Mouse (Mus musculus): ENCODE results near the gene Parp4. TPM values are rescaled to one million over a fixed set of nuclear protein-coding genes. Genes with fewer than 3 reads are reported as not detected.

The Parp4 gene
- 9.5 and 13.3 TPM in 2 replicates for polyA plus RNA-seq (2012; rRNA removed)

DNA sequence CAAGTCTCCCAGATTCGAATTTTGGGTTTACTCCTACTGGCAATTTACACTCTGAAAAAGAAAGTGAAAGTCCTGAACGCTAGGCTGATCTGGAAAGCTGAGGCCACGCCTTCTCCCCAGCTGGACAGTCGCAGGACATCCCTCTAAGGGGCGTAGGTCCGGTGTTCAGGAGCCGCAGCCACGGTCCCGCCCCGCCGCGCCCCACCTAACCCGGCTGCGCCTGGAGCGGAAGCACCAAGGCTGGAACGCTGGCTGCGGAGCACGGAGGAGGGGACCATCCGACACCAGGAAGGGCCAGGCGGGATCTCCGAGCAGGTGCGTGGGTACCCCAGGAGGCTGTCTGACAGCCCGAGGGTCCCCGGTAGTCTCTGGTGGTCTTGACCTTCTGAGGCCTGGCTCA, at the start of gene Parp4, which contains the start of gene Cenpj:
TSS of gene Parp4 (plus strand) at position 204 of the 400 bp plus-strand sequence.
TSS of gene Cenpj (minus strand) at position 10 of the 400 bp plus-strand sequence.
- DNase-seq (ENCODE audit: low read depth, low spot score), result peak; percentile 85
- under 1% methylated on average over 24 of the region's 24 CpGs for WGBS

DNA sequence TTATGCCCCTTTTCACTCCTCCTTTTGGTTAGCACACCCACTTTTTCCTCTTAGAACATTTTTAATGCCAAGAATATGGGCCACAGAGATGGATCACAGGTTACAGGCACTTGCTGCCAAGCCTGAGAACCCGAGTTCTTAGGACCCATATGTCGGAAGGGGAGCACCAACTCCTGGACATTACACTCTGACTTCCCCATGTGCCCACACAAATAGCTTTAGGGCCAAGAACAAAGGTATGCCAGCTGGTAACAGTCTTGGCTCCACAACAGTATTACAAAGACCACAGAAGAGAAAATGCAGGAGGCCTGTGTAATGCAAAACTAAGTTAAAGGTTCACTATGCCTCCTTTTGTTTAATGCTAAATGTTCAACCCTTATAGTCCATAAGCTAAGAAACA, 44.6 kb upstream of the Parp4 start:
- no peak for DNase-seq (ENCODE audit: low read depth, low spot score)
- WGBS, result 86% methylated on average over 2 of the region's 2 CpGs

DNA sequence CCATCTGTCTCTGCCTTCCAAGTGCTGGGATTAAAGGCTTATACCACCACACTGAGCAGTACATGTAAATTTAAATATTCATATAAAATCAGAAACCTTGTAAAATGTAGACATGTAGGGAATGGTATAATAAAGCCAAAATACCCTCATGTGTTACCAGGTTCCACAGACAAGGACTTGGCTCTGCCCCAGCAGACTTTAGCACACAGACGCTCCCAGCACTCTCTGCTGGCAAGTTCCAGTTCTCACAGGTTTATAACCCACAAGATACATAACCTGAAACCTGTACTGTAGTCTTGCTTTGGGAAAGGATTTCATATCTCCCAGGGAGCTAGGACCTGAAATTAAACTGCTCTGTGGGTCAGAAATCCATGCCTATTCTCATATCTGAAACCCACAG, 30.5 kb upstream of the Parp4 start:
- DNase-seq (ENCODE audit: low read depth, low spot score), result peak; percentile 19

DNA sequence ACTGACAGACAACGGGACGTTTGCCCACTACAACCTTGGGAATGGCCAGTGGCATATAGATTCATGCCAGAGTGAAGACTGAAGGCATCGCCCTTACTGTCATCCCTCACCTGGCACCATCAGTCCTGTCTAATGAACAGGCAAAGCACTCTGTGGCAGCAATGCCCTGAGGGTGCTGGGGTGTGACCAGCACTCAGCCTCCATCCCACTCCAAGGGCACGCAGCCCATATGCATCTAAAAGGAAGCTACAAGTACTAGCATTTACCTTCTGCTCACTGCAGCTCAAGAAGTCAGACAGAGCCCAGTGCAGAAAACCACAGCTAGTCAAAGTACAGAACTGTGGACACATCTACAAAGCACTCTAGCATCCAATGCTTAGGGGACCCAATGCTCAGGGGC, 29.9 kb upstream of the Parp4 start:
- no peak for DNase-seq (ENCODE audit: low read depth, low spot score)
- 87% methylated on average over 4 of the region's 4 CpGs for WGBS

More for the DNA sequence above, 30.5 kb upstream of the Parp4 start:
- 29% methylated on average over 1 of the region's 1 CpGs for WGBS

DNA sequence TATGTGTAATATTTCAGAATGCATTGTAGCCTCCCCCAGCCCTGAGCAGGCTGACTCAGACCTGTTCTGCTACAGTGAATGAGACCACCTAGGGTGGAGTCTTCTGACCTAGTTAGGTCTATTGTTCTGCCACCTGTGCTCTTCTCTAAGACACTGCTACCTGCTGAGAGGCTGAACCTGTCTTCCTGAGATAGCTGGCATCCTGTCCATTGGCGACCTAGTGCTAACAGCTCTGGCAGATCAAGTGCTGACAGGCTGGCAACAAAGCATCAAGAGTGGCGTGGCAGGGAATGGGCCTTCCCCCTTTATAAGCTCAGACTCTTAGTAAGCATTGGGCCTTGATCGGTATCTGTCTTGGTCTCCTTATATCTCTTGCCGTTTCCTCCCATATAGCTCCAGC, 24.5 kb upstream of the Parp4 start:
- 94% methylated on average over 4 of the region's 4 CpGs for WGBS
- no peak for DNase-seq (ENCODE audit: low read depth, low spot score)

DNA sequence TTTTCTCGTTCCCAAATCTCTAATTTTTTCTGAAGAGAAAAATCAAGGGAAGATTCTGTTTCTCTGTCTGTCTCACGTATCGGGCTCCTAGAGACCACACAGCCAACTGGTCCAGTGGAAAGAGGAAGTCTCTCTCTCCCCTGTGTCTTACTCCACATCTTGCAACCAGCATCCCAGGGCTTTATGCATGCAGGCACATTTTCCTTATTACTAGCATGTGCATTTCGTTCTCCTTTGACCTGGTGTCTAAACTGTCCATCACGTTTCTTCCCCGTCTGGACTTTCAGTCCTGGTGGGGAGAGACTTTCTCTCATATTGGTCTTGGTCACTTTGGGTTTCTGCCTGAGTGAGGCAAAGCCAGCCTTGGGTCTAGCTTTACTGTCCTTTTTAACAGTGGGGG, 22.5 kb upstream of the Parp4 start:
- 91% methylated on average over 6 of the region's 6 CpGs for WGBS
- DNase-seq (ENCODE audit: low read depth, low spot score), result no peak

DNA sequence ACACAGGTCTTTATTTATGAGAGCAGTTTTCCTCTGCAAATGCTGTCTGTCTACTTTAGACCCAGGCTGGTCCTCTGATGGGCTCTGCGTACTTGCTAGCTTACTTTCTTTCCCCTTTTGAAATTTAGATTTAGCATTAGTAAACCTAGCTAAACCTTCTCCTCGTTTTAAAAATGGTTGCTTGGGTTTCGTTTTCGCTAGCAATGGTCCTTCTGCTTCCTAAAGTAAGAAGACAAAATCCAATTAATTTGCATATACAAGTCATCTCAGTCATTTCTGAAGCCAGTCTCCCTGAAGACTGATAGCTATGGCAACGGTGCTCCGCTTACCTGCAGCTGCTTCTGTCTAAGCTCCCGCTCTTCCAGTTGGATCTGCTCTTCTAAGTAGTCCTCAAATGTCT, 22.1 kb upstream of the Parp4 start:
- WGBS, result 94% methylated on average over 7 of the region's 7 CpGs
- no peak for DNase-seq (ENCODE audit: low read depth, low spot score)

DNA sequence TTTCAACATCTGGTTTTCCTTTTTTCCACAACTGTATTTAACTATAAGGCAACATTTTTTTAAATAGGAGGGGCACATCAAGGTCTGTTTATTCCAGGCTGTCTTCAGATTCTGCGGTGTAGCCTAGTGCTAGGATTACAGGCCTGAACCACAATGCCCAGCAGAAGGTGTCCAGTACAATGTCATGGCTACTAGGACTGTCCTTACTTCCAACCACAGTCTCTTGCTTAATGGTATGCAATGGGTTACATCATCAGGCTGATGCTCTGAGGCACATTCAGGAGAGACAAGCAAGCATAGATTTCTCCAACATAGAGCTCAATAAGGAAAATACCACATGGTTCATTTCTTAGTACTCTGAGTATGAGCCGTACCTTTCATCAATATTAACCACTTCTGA, 20.7 kb upstream of the Parp4 start:
- WGBS, result 99% methylated on average over 2 of the region's 2 CpGs
- DNase-seq (ENCODE audit: low read depth, low spot score), result no peak

DNA sequence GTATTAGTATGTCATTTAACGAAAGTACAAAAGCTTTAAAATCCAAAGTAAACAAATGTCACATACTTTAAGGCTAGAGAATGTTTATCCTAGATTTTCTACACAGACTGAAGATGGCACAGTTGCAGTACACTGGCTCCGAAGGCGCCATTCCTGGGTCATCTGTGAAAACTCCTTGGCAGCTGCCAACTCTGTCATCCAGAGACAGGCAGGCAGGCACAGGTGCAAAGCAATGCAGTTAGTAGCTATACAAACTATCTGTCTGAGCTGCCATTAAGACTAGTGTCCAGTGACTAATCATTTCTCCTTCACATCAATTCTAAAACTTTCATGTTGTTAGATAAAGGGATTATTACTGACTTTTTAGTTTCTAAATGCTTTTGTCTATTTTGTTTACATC, 16.3 kb upstream of the Parp4 start:
- no peak for DNase-seq (ENCODE audit: low read depth, low spot score)
- 78% methylated on average over 3 of the region's 3 CpGs for WGBS

DNA sequence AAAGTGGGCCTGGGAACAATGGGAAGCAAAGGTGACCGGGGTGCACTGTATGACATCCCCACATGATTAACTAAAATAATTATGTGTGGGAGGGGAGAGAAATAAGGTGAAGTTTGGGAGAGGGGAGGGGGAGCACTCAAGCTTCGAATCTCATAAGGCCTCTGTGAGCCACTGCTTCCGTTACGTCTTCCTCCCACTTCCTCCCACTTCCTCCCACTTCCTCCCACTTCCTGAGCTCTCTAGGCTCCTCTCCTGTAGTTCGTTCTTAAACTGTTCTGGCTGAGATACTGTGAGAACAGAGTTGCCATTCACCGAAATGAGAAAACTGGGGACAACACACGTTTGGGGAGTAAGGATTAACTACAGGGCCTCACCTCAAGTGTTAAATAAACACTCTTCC, 7.9 kb upstream of the Parp4 start:
- DNase-seq (ENCODE audit: low read depth, low spot score), result no peak
- 80% methylated on average over 7 of the region's 7 CpGs for whole genome bisulfite sequencing

DNA sequence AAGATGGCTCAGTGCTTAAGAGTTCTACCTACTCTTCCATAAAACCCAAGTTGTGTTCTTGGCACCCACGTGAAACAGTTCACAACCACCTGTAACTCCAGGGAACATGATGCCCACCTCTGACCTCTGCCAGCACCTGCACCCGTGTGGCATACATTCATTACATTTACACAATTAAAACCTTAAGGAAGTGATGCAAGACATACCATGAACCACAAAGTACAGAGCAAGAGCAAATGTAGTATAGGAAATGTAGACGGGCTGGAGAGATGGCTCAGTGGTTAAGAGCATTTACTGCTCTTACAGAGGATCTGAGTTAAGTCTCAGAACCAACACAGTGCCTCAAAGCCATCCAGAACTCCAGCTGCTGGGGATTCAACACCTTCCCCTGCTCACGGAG, 6.4 kb upstream of the Parp4 start:
- DNase-seq (ENCODE audit: low read depth, low spot score), result no peak

DNA sequence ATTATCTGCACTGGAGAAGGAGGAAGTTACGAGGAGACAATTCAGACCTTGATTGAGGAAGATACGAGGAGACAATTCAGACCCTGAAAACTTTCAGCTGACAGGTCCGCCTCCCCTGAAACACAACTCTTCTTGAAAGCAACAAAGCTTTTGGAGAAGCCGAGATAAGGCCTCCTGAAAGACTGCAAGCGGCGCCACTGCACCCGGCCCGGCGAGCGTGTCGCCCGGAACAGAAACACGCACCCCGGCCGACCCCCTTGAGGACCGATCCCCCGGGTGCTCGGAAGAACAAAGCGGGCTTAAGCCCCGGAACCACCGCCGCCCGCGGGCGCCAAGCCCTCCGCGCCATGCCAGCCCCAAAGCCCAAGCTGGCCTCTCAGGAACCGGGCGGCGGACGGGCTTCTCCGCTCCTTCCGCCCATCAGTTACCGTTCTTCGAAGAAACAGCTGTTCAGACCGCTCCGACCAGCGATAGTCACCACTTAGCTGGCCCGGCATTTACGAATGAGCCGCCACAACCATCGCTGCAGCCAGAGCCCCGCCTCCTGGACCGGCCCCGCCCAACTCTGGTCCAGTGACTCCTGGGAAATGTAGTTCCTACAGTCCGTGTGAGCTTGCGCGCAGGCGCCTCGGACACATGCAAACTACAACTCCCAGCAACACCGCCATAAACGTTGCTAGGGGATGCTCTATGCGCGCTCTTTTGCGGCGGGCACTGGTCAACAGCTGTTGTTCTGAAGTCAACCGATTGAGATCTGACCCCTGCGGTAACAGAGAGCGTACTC, 3.9 kb upstream of the Parp4 start:
- WGBS, result under 1% methylated on average over 53 of the region's 59 CpGs
- peak; percentile 64 for DNase-seq (ENCODE audit: low read depth, low spot score)

More for the DNA sequence above, 6.4 kb upstream of the Parp4 start:
- 66% methylated on average over 4 of the region's 4 CpGs for WGBS

DNA sequence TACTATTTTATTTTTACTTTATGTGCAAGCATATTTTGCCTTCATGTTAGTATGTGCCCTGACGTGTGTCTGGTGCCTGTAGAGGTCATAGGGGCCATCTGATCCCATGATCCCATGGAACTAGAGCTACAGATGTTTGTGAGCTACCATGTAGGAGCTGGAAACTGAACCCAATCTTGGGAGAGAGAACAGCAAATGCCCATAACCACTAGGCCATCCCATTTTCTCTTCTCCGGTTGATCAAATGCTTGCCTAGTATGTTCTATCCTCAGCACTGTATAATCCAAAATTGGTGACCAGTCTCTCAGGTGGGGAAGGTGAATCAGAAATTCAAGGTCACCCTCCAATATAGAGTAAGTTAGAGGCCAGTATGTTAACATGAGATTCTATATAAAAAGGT, 2.9 kb upstream of the Parp4 start:
- DNase-seq (ENCODE audit: low read depth, low spot score), result no peak
- 67% methylated on average over 2 of the region's 2 CpGs for WGBS

DNA sequence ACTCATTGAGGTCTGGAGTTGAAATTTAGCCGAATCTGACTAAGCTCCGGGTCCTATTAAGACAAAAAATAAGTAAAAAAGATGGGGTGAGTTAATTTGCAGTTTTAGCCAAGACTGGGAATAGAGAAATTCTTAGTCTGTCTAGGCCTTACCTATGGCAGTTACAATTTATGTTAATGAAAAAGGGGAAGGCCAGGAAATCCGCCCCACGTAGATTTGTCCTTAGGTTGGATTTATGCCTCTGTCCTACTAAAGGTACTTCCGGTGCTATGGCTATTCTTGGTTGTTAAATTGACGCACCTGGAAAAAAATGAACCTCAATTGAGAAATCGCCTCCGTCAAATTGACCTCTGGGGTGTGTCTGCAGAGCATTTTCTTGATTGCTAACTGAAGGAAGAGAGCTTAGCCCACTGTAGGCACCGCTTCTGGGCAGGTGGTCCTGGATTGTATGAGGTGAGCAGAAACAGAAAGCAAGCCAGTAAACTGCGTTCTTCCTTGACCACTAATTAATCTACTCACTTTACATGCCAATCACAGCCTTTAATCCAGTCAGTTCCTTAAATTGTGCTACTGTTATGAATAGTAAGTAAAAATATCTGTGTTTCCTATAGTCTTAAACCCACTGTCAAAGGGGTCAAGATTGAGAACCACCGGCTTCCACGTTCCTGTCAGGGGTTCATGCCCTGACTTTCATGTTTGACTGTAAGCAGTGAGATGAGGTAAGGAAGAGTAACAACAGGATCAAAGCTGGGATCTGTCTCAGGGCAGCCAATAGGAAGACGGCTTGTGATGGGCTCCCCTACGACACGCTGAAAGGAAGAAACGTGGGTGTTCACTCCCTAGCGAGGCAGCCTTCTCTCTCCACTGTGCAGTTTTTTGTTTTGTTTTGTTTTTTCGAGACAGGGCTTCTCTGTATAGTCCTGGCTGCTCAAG, 816 bp downstream of the Parp4 start:
- no peak for DNase-seq (ENCODE audit: low read depth, low spot score)
- 44% methylated on average over 18 of the region's 18 CpGs for WGBS

DNA sequence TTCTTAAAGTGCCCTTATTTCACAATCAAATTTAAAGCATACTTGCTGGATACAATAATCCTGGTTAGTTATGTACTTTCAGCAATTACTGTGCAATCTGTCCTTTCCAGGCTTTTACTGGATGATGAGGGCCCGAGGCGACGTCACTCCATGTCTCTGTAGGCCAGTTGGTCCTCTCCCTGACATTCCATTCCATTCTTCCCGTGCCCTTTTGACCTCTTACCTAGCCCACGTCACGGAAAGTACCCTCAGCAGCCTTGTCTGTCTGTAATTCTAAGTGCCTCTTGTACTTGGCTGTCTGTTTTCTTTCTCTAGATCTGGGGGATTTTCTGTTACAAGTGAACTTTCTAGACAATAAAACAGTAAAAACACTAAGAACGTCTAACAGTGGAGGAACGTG, 3.6 kb downstream of the Parp4 start:
- 56% methylated on average over 8 of the region's 8 CpGs for WGBS
- DNase-seq (ENCODE audit: low read depth, low spot score), result no peak

DNA sequence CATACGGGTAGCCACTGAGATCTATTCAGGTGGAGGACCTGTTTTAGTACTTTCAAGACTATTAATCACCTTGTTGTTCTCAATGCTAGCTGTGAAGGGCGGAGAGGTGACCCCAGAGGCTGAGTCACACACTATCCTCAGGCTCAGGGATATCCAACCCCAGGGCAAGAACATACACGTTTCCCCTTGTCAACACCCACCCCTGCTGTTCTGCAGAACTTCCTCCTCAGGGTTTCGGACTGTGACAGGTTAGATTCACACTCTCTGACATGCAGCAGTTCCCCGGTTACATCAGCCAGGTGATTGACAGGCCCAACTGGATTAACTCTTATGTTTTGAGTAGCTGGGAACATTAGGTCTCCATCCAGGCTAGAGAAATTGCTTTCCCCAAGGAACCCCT, 5.7 kb downstream of the Parp4 start:
- DNase-seq (ENCODE audit: low read depth, low spot score), result no peak
- 73% methylated on average over 5 of the region's 5 CpGs for WGBS

DNA sequence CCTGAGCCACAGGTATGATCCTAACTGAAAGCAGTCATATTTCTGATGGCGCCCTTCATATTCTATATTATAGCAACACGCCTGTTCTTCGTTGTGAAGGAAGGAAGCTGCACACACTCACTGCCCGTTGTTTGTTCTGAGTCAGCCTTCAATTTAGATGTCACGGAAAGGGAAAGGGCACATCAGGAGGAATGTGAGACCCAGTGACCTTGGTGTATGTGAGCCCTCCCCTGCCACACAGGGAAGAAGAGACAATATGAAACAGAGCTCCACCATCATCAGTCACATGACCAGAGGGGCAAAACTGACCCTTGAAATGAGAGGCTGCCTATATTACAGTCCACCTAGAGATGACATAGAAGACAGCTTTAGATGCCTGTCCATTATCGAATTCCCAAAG, 6.9 kb downstream of the Parp4 start:
- no peak for DNase-seq (ENCODE audit: low read depth, low spot score)
- 78% methylated on average over 6 of the region's 6 CpGs for WGBS

DNA sequence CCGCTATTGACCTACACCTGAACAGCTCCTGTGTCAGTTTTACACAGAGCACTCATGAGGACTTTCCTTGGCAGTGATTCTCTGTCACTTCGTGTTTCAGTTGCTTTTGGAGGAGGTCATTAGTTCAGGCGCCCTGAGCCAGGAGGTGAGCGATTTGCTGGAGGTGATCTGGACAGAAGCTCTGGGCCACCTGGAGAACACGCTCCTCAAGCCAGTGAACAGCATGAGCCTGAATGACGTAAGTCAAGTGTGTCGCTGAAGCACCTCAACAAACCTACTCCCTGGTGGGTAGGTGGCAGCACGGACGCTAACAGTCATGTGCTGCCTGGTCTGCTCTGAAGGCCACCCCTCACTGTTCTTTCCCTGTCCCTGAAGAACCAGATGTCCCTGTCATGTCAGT, 16.8 kb downstream of the Parp4 start:
- WGBS, result 95% methylated on average over 9 of the region's 9 CpGs

DNA sequence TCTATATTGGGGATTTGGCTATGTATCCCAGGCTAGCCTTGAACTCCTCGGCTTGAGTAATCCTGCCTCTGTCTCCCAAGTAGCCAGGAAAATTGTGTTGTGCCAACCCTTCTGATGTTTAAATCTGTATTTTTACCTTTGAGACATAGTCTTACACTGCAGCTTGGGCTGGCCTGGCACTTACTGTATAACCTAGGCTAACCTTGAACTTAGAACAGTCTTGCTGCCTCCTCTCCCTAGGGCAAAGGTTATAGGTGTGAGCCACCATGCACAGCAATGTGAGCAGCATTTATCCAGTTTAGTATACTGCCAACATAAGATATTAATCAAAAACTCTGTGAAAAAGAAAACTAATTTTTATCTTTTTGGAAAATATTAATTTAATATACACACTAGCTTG, 19.4 kb downstream of the Parp4 start:
- no peak for DNase-seq (ENCODE audit: low read depth, low spot score)
- 93% methylated on average over 1 of the region's 1 CpGs for WGBS

More for the DNA sequence above, 16.8 kb downstream of the Parp4 start:
- no peak for DNase-seq (ENCODE audit: low read depth, low spot score)

DNA sequence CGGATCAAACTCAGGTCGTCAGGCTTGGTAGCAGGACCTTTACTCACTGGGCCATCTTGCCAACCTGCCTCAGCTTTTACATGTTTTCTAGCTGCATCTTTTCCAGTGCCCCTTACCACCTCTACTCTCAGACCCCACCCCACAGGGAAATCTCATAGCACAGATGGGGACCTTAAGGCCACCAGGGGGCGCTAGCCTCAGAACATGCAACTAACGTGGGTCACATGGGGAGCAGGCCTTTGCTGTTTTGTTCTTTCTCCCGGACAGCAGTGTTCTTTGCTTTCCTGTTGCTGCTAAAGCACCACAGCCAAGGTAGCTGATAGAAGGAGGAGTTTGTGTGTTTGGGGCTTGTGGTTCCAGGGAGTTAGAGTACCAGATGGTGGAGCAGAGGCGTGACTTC, 23.3 kb downstream of the Parp4 start:
- WGBS, result 59% methylated on average over 6 of the region's 6 CpGs
- DNase-seq (ENCODE audit: low read depth, low spot score), result no peak

DNA sequence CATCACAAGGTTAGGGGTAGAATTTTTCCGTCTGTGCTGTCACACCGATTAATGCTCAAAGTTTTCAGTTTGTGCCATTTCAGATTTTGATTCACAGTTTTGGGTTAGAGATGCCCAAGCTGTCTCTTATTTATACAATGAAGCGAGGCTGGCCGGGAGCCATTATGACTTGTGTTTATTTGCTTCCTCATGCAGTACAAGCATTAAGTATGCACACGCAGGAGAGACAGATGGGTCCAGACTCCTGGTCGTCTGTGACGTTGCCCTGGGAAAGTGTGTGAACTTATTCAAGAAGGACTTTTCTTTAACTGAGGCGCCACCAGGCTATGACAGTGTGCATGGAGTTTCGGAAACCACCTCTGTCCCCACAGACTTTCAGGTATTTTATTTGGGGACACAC, 26.6 kb downstream of the Parp4 start:
- no peak for DNase-seq (ENCODE audit: low read depth, low spot score)
- 72% methylated on average over 9 of the region's 9 CpGs for WGBS
